In the genomic region with DNA sequence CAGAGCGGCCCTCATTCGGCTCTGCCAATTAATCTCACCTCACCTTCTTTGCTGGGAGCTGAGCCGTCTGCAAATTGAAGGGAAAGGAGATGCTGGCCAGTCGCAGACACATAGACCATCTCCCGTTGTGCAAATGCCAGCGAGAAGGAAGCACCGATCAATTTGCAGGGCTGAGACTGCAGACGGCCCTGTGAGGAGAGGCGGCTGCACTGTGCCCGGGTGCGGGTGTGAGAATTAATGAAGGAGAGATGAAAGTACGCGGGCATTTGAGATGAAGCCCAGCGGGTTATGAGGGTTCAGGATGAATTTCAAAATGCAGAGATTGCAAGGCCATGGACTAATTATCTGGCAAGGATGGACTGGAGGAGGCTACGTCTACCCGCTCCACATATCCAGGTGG, we compare ENCODE assay signal across 32 mouse cellular contexts.
"Had no signal": no experiment of that assay in that cellular context is flagged by ENCODE, and none has a peak within 500 bp of the region (broad histone marks: within the 10 kb centered on the region; RNA-seq: fewer than 3 reads in every experiment).

No protein-coding gene starts in this region.

- H3K4me3 ChIP-seq: left cerebral cortex, adult 2 months; limb, embryonic 10.5 days; limb, embryonic 12.5 days; limb, embryonic 13.5 days; limb, embryonic 15.5 days; liver, embryonic 12.5 days; liver, embryonic 13.5 days; liver, embryonic 15.5 days; lung, embryonic 15.5 days; megakaryocyte, embryonic 14.5 days; midbrain, embryonic 10.5 days; midbrain, embryonic 12.5 days; midbrain, embryonic 13.5 days; midbrain, embryonic 15.5 days; myocyte; neural tube, embryonic 12.5 days had no signal

- H3K9ac ChIP-seq: limb, embryonic 12.5 days; limb, embryonic 13.5 days; limb, embryonic 15.5 days; liver, embryonic 12.5 days; liver, embryonic 13.5 days; liver, embryonic 14.5 days; liver, embryonic 15.5 days; liver, postnatal 0 days; lung, embryonic 14.5 days; lung, embryonic 15.5 days; midbrain, embryonic 12.5 days; midbrain, embryonic 13.5 days; midbrain, embryonic 15.5 days; neural tube, embryonic 12.5 days had no signal

- H3K36me3 ChIP-seq: limb, embryonic 10.5 days; limb, embryonic 12.5 days; limb, embryonic 13.5 days; limb, embryonic 15.5 days; liver, embryonic 12.5 days; liver, embryonic 13.5 days; liver, embryonic 15.5 days; lung, embryonic 15.5 days; midbrain, embryonic 10.5 days; midbrain, embryonic 12.5 days; midbrain, embryonic 13.5 days; midbrain, embryonic 15.5 days; neural tube, embryonic 12.5 days had no signal

- DNase-seq: left cerebral cortex, postnatal 4 days; liver; liver, embryonic 13.5 days; liver, postnatal 0 days; lung, adult 18-20 months; lung, adult 2 months; lung, embryonic 14.5 days; lung, postnatal 10 days; lung, postnatal 14 days; lung, postnatal 36 days; lung, postnatal 4 days; midbrain, embryonic 14.5 days had no signal

- H3K4me2 ChIP-seq: limb, embryonic 12.5 days; limb, embryonic 13.5 days; limb, embryonic 15.5 days; liver, embryonic 11.5 days; liver, embryonic 12.5 days; liver, embryonic 13.5 days; liver, embryonic 15.5 days; lung, embryonic 14.5 days; lung, embryonic 15.5 days; midbrain, embryonic 11.5 days; midbrain, embryonic 12.5 days; midbrain, embryonic 13.5 days; midbrain, embryonic 15.5 days; neural tube, embryonic 12.5 days had no signal

- H3K27ac ChIP-seq: left cerebral cortex, adult 2 months; limb, embryonic 10.5 days; limb, embryonic 12.5 days; limb, embryonic 13.5 days; limb, embryonic 15.5 days; liver, embryonic 12.5 days; liver, embryonic 13.5 days; liver, embryonic 14.5 days; liver, embryonic 15.5 days; lung, embryonic 15.5 days; macrophage; midbrain, embryonic 10.5 days; midbrain, embryonic 12.5 days; midbrain, embryonic 13.5 days; midbrain, embryonic 15.5 days; neural tube, embryonic 12.5 days had no signal

- H3K9me3 ChIP-seq: limb, embryonic 10.5 days; limb, embryonic 12.5 days; limb, embryonic 13.5 days; limb, embryonic 15.5 days; liver, embryonic 12.5 days; liver, embryonic 13.5 days; liver, embryonic 15.5 days; lung, embryonic 15.5 days; megakaryocyte, embryonic 14.5 days; midbrain, embryonic 10.5 days; midbrain, embryonic 12.5 days; midbrain, embryonic 13.5 days; midbrain, embryonic 15.5 days; neural tube, embryonic 12.5 days had no signal

- H3K4me1 ChIP-seq: limb, embryonic 12.5 days; limb, embryonic 13.5 days; limb, embryonic 15.5 days; liver, embryonic 12.5 days; liver, embryonic 13.5 days; liver, embryonic 15.5 days; lung, embryonic 15.5 days; megakaryocyte, embryonic 14.5 days had no signal

- H3K27me3 ChIP-seq: limb, embryonic 12.5 days; limb, embryonic 13.5 days; limb, embryonic 15.5 days; liver, embryonic 13.5 days; liver, embryonic 15.5 days; lung, embryonic 15.5 days; midbrain, embryonic 13.5 days; midbrain, embryonic 15.5 days; neural tube, embryonic 12.5 days had no signal

- ATAC-seq: liver, embryonic 12.5 days; liver, postnatal 0 days; lung, postnatal 0 days; midbrain, embryonic 13.5 days; midbrain, embryonic 15.5 days had no signal
